Mouse (Mus musculus) thymus, postnatal 10 days (tissue): ENCODE results near the gene Lpar3.

Source experiments
- DNase-seq, 2 experiments: peaks; one replicate each; pipeline ENCODE4 v3.0.0; 2021; ENCODE audit warnings: low spot score in 2 of 2

Gene Lpar3

GRCm38 (mm10) chr3:146220776-146221486 lies at the start of gene Lpar3:
Lpar3 (plus strand) TSS chr3:146220963.
- peak; percentile 4 to 20 for DNase-seq

GRCm38 (mm10) chr3:146173030-146173429 lies 47.7 kb upstream of the Lpar3 start:
- DNase-seq, result no peak

- DNase-seq, result no peak
These were observed 46.5 kb upstream of the Lpar3 start for GRCm38 (mm10) chr3:146174215-146174614.

- DNase-seq, result no peak
These were observed 43.5 kb upstream of the Lpar3 start for GRCm38 (mm10) chr3:146177295-146177694.

GRCm38 (mm10) chr3:146177748-146178582 lies 42.8 kb upstream of the Lpar3 start:
- peak; percentile 57 to 86 for DNase-seq

GRCm38 (mm10) chr3:146180341-146180740 lies 40.4 kb upstream of the Lpar3 start:
- DNase-seq, result no peak

- peak; percentile 45 to 65 for DNase-seq
These were observed 39.8 kb upstream of the Lpar3 start for GRCm38 (mm10) chr3:146180986-146181385.

- peak in 1 of 2 experiments; percentile 38 for DNase-seq
These were observed 35.6 kb upstream of the Lpar3 start for GRCm38 (mm10) chr3:146184992-146185657.

GRCm38 (mm10) chr3:146186033-146186432 lies 34.7 kb upstream of the Lpar3 start:
- DNase-seq, result no peak

- no peak for DNase-seq
These were observed 30.8 kb upstream of the Lpar3 start for GRCm38 (mm10) chr3:146189933-146190332.

GRCm38 (mm10) chr3:146192507-146192906 lies 28.3 kb upstream of the Lpar3 start:
- DNase-seq, result no peak

GRCm38 (mm10) chr3:146195153-146195552 lies 25.6 kb upstream of the Lpar3 start:
- DNase-seq, result no peak

GRCm38 (mm10) chr3:146196301-146196700 lies 24.5 kb upstream of the Lpar3 start:
- no peak for DNase-seq

GRCm38 (mm10) chr3:146196780-146197743 lies 23.7 kb upstream of the Lpar3 start:
- DNase-seq, result no peak

GRCm38 (mm10) chr3:146197785-146198184 lies 23.0 kb upstream of the Lpar3 start:
- no peak for DNase-seq

GRCm38 (mm10) chr3:146198803-146199481 lies 21.8 kb upstream of the Lpar3 start:
- no peak for DNase-seq

GRCm38 (mm10) chr3:146199486-146199885 lies 21.3 kb upstream of the Lpar3 start:
- no peak for DNase-seq

- no peak for DNase-seq
These were observed 16.4 kb upstream of the Lpar3 start for GRCm38 (mm10) chr3:146204375-146204774.

GRCm38 (mm10) chr3:146205305-146205704 lies 15.5 kb upstream of the Lpar3 start:
- no peak for DNase-seq

GRCm38 (mm10) chr3:146206635-146207034 lies 14.1 kb upstream of the Lpar3 start:
- no peak for DNase-seq

- no peak for DNase-seq
These were observed 13.3 kb upstream of the Lpar3 start for GRCm38 (mm10) chr3:146207440-146207839.
